Mouse (Mus musculus) brown adipose tissue, adult 24 weeks (tissue): Measurements from ENCODE around the gene Aif1. TPM values are rescaled to one million over a fixed set of nuclear protein-coding genes. Genes with fewer than 3 reads are reported as not detected.
A peak's percentile ranks its signal among the peaks of the same experiment; 100 is the strongest.

Experiments used
- H3K27ac ChIP-seq: fragments of 200-500 bp; replicated peaks from 2 replicates; pipeline ENCODE4 v1.5.1; 2012; ENCODE audit warnings: low read depth, mild to moderate bottlenecking, low read length
- H3K4me1 ChIP-seq: fragments of 200-500 bp; 2 replicates; pipeline ENCODE4 v1.6.1; 2012; ENCODE audit warnings: low read length, mixed read lengths; ENCODE audit not compliant: control insufficient read depth, insufficient read depth, insufficient read length
- H3K4me3 ChIP-seq: fragments of 200-500 bp; 2 replicates; pipeline ENCODE4 v1.5.1; 2012; ENCODE audit warnings: low read depth, mild to moderate bottlenecking, low read length, moderate library complexity; ENCODE audit not compliant: insufficient read depth
- polyA plus RNA-seq: library from polyadenylated mRNA; stranded (reverse); fragments of >200 nt; gene quantifications from 2 replicates; pipeline ENCODE4 v1.2.4, GENCODE M21; 2012; ENCODE audit not compliant: missing spikeins, insufficient read depth, insufficient read length

The Aif1 gene
- polyA plus RNA-seq, 1 experiment, result 10.5 TPM

GRCm38 (mm10) chr17:35164568-35165450, 11.1 kb downstream of the Aif1 start, which contains the start of gene Prrc2a:
Gene Prrc2a, minus strand, starts transcription at chr17:35164897.
- peaks cover 13% of the 10 kb centered on the region for H3K4me1 ChIP-seq
- peak within 1 kb of the TSS; percentile 95 for H3K4me3 ChIP-seq
- peak within 1 kb of the TSS; percentile 99 for H3K27ac ChIP-seq

DNA sequence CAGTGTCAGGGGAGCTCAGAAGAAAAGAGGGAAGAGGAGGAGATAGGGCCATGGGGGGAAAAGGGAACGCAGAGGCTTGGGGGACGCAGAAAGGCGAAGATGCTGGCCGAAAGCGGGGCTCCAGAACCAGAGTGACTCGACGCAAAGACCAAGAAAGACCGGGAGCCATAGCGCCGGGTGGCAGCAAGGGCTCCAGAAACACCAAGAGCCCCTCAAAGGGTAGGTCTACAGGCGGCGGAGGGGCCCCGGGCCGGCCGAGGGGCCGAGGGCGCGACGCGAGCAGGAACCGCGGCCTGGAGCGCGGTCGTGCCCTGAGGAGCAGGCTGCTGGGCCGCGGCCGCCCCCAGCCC, 11.7 kb downstream of the Aif1 start:
- H3K4me3 ChIP-seq, result peak overlapping the region; percentile 95
- H3K4me1 ChIP-seq, result peaks cover 13% of the 10 kb centered on the region
- H3K27ac ChIP-seq, result peak overlapping the region; percentile 78

DNA sequence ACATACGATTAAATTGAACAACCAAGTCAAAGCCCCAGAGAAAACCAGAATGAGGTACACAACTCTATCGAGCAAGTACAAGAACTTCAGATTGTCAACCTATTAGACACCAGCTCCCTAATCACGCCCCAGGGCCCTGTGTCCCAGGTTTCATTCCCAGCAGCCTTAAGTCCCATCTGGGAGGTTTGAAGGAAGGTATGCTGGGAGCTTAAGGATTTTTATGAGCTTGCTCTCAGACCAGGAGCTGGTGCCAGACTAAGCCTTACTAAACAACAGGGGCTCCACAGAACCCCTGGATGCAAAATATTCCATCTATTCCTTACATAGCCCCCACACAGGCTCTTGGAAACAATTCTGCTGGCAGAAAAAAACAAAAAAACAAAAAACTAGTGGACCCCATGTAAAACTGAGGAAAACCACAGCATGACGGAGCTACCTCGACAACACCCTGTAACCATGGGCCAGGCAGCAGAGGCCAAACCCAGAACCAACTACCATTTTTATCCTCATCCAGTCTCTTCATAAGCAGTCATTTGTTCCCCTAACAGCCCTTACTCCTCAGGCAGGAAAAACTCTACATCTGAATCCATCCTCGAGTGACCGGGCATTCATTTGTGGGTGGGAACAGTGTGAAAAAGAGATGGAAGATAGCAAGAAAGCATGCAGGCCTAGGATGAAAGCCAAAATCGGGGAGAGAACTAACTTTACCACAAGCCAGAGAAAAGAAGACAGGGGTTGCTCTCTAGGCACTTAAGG, 12.4 kb downstream of the Aif1 start:
- Histone ChIP-seq H3K4me1 (peaks cover 13% of the 10 kb centered on the region), H3K27ac (peak overlapping the region; percentile 78), H3K4me3 (peak overlapping the region; percentile 95)

- Histone ChIP-seq H3K27ac (no peak overlapping the region), H3K4me3 (peak overlapping the region; percentile 27), H3K4me1 (peaks cover 13% of the 10 kb centered on the region)
These were observed 13.1 kb downstream of the Aif1 start for GRCm38 (mm10) chr17:35162730-35163129.

- H3K4me3 ChIP-seq, result no peak overlapping the region
- H3K27ac ChIP-seq, result no peak overlapping the region
- H3K4me1 ChIP-seq, result peaks cover 13% of the 10 kb centered on the region
These were observed 13.7 kb downstream of the Aif1 start for GRCm38 (mm10) chr17:35162121-35162520.

GRCm38 (mm10) chr17:35161421-35161820, 14.4 kb downstream of the Aif1 start:
- Histone ChIP-seq H3K4me1 (peaks cover 13% of the 10 kb centered on the region), H3K27ac (no peak overlapping the region), H3K4me3 (no peak overlapping the region)

- Histone ChIP-seq H3K4me1 (peaks cover 10% of the 10 kb centered on the region), H3K4me3 (no peak overlapping the region), H3K27ac (no peak overlapping the region)
These were observed 16.2 kb downstream of the Aif1 start for GRCm38 (mm10) chr17:35159638-35160037.

- Histone ChIP-seq H3K4me1 (peaks cover 10% of the 10 kb centered on the region), H3K27ac (no peak overlapping the region), H3K4me3 (no peak overlapping the region)
These were observed 16.8 kb downstream of the Aif1 start for GRCm38 (mm10) chr17:35158850-35159593.

GRCm38 (mm10) chr17:35157661-35158175, 18.1 kb downstream of the Aif1 start:
- H3K4me3 ChIP-seq, result no peak overlapping the region
- no peak overlapping the region for H3K27ac ChIP-seq
- H3K4me1 ChIP-seq, result peaks cover 6% of the 10 kb centered on the region

GRCm38 (mm10) chr17:35157254-35157653, 18.6 kb downstream of the Aif1 start:
- Histone ChIP-seq H3K4me1 (0 out of 2 replicates have a peak, but pooled peaks cover 3% of the 10 kb centered on the region), H3K27ac (no peak overlapping the region), H3K4me3 (no peak overlapping the region)

GRCm38 (mm10) chr17:35156461-35157200, 19.2 kb downstream of the Aif1 start:
- no peak overlapping the region for H3K4me3 ChIP-seq
- no peaks in the 10 kb centered on the region for H3K4me1 ChIP-seq
- no peak overlapping the region for H3K27ac ChIP-seq

DNA sequence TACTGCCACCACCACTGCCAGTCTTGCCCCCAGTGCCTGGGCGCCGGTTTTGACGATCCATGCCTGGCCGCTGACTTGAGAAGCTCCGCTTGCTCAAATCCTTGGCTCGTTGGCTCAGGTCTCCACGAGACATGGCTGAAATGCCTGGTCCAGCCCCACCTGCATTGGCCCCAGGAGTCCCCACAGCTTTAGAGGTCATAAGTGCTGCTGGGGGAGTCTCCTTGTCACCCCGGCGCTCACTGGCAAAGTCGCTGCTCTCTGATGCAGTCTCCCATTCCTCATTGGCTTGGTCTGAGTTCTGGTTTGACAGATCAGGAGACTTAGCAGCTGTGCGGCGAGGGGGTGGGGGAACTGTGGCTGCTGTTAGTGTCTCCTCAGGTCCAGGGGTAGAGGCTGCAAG, 20.4 kb downstream of the Aif1 start:
- Histone ChIP-seq H3K4me1 (no peaks in the 10 kb centered on the region), H3K27ac (no peak overlapping the region), H3K4me3 (no peak overlapping the region)

DNA sequence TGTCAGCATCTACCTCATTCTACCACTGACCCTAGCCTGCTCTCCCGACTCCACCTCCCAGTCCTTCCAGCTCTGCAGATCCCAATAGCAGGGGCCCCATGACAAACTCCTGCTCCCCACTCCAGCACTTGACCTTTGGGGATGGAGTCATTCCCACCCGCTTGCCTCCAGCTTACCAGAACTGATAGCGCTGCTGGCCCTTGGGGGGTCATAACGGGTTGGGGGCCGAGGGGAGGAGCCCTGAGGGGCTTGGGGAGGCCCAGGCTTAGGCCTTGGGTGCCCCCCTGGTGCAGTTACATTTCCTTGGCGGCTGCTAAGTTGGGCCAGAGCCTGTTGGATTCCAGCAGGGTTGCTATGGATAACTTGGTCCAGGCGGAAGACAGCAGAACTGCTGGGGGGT, 21.3 kb downstream of the Aif1 start:
- no peaks in the 10 kb centered on the region for H3K4me1 ChIP-seq
- H3K27ac ChIP-seq, result no peak overlapping the region
- H3K4me3 ChIP-seq, result no peak overlapping the region

DNA sequence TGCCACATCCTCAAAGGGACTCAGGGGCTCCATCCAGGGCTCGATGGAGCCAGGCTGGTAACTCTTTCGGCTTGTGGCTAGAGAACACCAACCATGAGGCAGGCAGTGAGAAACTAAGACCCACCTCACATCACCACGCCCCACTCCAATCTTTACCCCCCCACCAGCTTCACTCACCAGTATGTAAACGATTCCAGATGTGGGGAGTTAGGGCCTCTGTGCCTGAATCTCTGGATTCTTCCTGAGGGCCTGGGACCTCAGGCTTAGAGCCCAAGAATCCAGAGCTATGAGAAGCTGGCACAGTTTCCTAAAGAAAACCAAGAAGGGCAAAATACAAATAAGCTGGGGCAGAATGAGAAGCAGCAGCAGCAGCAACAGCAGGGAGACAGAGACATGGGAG, 21.9 kb downstream of the Aif1 start:
- Histone ChIP-seq H3K4me3 (no peak overlapping the region), H3K27ac (no peak overlapping the region), H3K4me1 (no peaks in the 10 kb centered on the region)
